Mouse (Mus musculus): ENCODE measurements at regions not wholly inside any gene's neighbourhood (a gene's known extent, or its start where the extent isn't known, plus 50 kb on each side); places are given as distances from the start of the nearest gene placed in this dataset.

- Histone ChIP-seq H3K4me1 (no peaks in the 10 kb centered on the region), H3K36me3 (no peaks in the 10 kb centered on the region), H3K4me2 (replicated peaks) (no peak overlapping the region), H3K9me3 (no peaks in the 10 kb centered on the region), H3K4me3 (no peak overlapping the region), H3K27ac (no peak overlapping the region), H3K27me3 (no peaks in the 10 kb centered on the region), H3K9ac (no peak overlapping the region)
- 80% methylated on average over 6 of the region's 6 CpGs for WGBS
- ATAC-seq (ENCODE audit: insufficient number of reproducible peaks, insufficient read depth, low FRiP score, low TSS enrichment) = no peak
Measured at GRCm38 (mm10) chr7:69553981-69554380, 804.9 kb upstream of the Arrdc4 start.

DNA sequence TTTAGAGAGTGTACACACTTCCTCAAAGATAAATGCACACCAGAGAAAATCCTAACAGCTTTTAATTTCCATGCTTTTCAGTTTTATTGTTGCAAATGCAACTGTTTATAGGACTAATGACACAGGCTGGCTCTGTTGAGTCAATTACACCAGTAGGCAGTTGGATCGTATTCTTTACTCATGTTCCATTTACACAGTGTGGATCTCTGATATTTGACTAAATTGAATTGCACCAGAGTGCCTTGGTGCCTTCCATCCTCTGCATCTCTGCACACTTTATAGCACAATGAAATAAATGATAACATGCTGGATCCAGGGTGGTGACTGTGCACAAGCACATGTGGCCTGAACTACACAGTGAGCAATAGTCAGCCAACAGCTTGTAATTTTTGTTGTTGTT is 787.0 kb upstream of the Arrdc4 start:
- no peaks in the 10 kb centered on the region for H3K36me3 ChIP-seq
- no peak overlapping the region for H3K4me2 ChIP-seq (replicated peaks)
- WGBS = 82% methylated on average over 1 of the region's 1 CpGs
- no peaks in the 10 kb centered on the region for H3K9me3 ChIP-seq
- H3K4me3 ChIP-seq = no peak overlapping the region
- no peaks in the 10 kb centered on the region for H3K4me1 ChIP-seq
- H3K27me3 ChIP-seq = no peaks in the 10 kb centered on the region
- no peak overlapping the region for H3K9ac ChIP-seq
- no peak overlapping the region for H3K27ac ChIP-seq
- ATAC-seq (ENCODE audit: insufficient number of reproducible peaks, insufficient read depth, low FRiP score, low TSS enrichment) = no peak

GRCm38 (mm10) chr7:69513966-69514365 is 764.9 kb upstream of the Arrdc4 start:
- WGBS = 35% methylated on average over 2 of the region's 2 CpGs
- Histone ChIP-seq H3K9me3 (no peaks in the 10 kb centered on the region), H3K27ac (no peak overlapping the region), H3K4me1 (no peaks in the 10 kb centered on the region), H3K4me3 (no peak overlapping the region), H3K36me3 (no peaks in the 10 kb centered on the region), H3K27me3 (no peaks in the 10 kb centered on the region), H3K9ac (no peak overlapping the region), H3K4me2 (replicated peaks) (no peak overlapping the region)
- no peak for ATAC-seq (ENCODE audit: insufficient number of reproducible peaks, insufficient read depth, low FRiP score, low TSS enrichment)

DNA sequence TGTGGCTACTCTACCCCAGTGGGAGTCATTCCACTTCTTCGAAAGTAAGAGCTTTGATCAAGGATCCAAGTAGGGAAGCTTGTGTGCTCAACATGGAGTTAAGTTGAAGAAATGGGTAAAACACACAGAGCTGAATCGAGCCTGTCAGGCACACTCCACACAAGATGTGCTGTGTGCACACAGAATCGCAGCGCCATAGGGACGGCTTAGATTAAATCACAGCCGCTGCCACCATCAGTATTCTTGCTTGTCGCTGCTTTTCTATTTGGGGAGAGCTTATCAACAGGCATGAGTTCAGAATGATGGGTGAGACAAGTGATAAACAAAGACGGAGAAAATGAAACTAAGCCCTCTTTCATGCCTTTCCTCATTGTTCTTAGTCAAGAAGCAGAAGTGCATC is 761.3 kb upstream of the Arrdc4 start:
- Histone ChIP-seq H3K4me2 (replicated peaks) (no peak overlapping the region), H3K27ac (no peak overlapping the region), H3K9ac (no peak overlapping the region), H3K4me3 (no peak overlapping the region), H3K36me3 (no peaks in the 10 kb centered on the region), H3K4me1 (no peaks in the 10 kb centered on the region), H3K9me3 (no peaks in the 10 kb centered on the region), H3K27me3 (no peaks in the 10 kb centered on the region)
- 83% methylated on average over 8 of the region's 8 CpGs for WGBS
- ATAC-seq (ENCODE audit: insufficient number of reproducible peaks, insufficient read depth, low FRiP score, low TSS enrichment) = no peak

GRCm38 (mm10) chr7:69493062-69493930 is 744.3 kb upstream of the Arrdc4 start:
- Histone ChIP-seq H3K9ac (no peak overlapping the region), H3K4me1 (peaks cover 5% of the 10 kb centered on the region; the same call in 1 of the 2 replicates), H3K4me3 (no peak overlapping the region), H3K9me3 (no peaks in the 10 kb centered on the region), H3K27me3 (no peaks in the 10 kb centered on the region), H3K36me3 (no peaks in the 10 kb centered on the region), H3K4me2 (replicated peaks) (peak overlapping the region; percentile 30), H3K27ac (no peak overlapping the region)
- no peak for ATAC-seq (ENCODE audit: insufficient number of reproducible peaks, insufficient read depth, low FRiP score, low TSS enrichment)
- 46% methylated on average over 18 of the region's 18 CpGs for WGBS

- no peaks in the 10 kb centered on the region for H3K9me3 ChIP-seq
- 33% methylated on average over 16 of the region's 16 CpGs for WGBS
- H3K4me3 ChIP-seq = no peak overlapping the region
- H3K36me3 ChIP-seq = no peaks in the 10 kb centered on the region
- H3K27ac ChIP-seq = no peak overlapping the region
- H3K4me1 ChIP-seq = peaks cover 5% of the 10 kb centered on the region; the same call in 1 of the 2 replicates
- H3K4me2 ChIP-seq (replicated peaks) = no peak overlapping the region
- peak; percentile 60; the same call in 1 of the 2 replicates for ATAC-seq (ENCODE audit: insufficient number of reproducible peaks, insufficient read depth, low FRiP score, low TSS enrichment)
- H3K27me3 ChIP-seq = no peaks in the 10 kb centered on the region
- no peak overlapping the region for H3K9ac ChIP-seq
Measured at GRCm38 (mm10) chr7:69490566-69491466, 741.8 kb upstream of the Arrdc4 start.

DNA sequence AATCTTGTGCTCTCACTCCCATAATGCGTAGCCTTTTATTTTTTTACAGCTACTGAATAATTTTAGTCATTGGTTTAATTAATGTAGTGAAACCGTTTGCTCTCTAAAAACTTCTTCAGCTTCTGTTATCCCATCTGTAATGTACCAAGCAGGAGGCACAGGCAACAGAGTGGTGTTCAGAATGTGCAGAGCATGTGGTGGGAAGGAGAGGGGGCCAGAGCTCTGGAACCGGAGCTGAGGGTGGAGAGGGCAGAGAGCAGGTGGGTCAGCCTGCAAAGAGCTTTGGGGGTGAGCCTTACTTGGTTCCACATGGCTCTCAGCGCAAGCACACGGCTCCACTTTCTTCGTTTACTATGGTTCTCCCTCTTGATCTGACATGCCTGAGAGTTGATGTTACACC is 739.6 kb upstream of the Arrdc4 start:
- WGBS = 41% methylated on average over 6 of the region's 6 CpGs
- Histone ChIP-seq H3K36me3 (no peaks in the 10 kb centered on the region), H3K4me2 (replicated peaks) (0 out of 2 replicates have a peak overlapping the region, but pooled peaks have one; percentile 5), H3K4me1 (peaks cover 5% of the 10 kb centered on the region; the same call in 1 of the 2 replicates), H3K4me3 (no peak overlapping the region), H3K27me3 (no peaks in the 10 kb centered on the region), H3K9me3 (no peaks in the 10 kb centered on the region), H3K27ac (no peak overlapping the region), H3K9ac (no peak overlapping the region)
- ATAC-seq (ENCODE audit: insufficient number of reproducible peaks, insufficient read depth, low FRiP score, low TSS enrichment) = 0 out of 2 replicates have a peak, but pooled peaks have one; percentile 10

DNA sequence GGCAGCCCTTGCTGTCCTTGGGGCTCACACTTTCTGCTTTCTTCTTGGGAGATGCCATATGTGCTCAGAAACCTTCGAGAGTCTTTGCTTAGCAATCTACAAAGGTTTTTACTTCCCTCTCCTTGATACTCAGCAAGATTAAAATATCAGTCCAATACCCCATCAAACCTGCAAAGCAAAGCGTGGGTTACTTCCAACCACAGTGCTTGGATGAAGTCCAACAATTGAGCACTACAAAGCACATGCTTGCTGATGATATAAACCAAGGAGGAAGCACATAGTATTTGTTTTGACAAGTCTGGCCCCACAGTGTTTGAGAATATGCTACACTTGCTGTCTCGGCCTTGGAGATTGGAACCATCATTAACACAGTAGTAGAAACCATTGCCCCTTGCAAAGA is 738.1 kb upstream of the Arrdc4 start:
- 56% methylated on average over 3 of the region's 3 CpGs for WGBS
- Histone ChIP-seq H3K36me3 (no peaks in the 10 kb centered on the region), H3K9ac (no peak overlapping the region), H3K4me3 (no peak overlapping the region), H3K27ac (no peak overlapping the region), H3K27me3 (no peaks in the 10 kb centered on the region), H3K4me2 (replicated peaks) (no peak overlapping the region), H3K4me1 (0 out of 2 replicates have a peak, but pooled peaks cover 5% of the 10 kb centered on the region), H3K9me3 (no peaks in the 10 kb centered on the region)
- no peak for ATAC-seq (ENCODE audit: insufficient number of reproducible peaks, insufficient read depth, low FRiP score, low TSS enrichment)

DNA sequence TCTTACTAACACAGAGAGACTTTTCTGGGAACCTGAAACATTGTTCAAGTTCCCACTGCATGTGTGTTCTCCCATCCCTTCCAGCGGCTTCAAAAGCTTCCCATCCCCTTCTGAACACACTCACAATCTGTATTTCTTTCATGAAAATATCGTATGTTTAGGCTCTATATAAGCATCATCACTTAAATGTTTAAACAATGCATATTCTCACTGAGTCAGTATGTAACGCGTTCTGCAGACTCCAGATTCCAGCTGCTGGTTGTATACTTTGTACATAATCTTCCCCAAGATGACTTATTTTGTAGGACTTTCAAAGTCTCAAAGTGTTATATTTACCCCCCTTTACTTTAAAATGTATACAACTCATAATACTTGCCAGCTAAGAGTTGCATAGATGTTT is 735.5 kb upstream of the Arrdc4 start:
- 0 out of 2 replicates have a peak, but pooled peaks cover 5% of the 10 kb centered on the region for H3K4me1 ChIP-seq
- H3K9me3 ChIP-seq = no peaks in the 10 kb centered on the region
- no peak overlapping the region for H3K9ac ChIP-seq
- H3K36me3 ChIP-seq = no peaks in the 10 kb centered on the region
- no peak overlapping the region for H3K4me2 ChIP-seq (replicated peaks)
- H3K27me3 ChIP-seq = no peaks in the 10 kb centered on the region
- H3K4me3 ChIP-seq = no peak overlapping the region
- ATAC-seq (ENCODE audit: insufficient number of reproducible peaks, insufficient read depth, low FRiP score, low TSS enrichment) = no peak
- 86% methylated on average over 4 of the region's 4 CpGs for WGBS
- no peak overlapping the region for H3K27ac ChIP-seq
